Mouse (Mus musculus): Measurements from ENCODE around the gene Slc25a5.

Gene Slc25a5

GRCm38 (mm10) chrX:36837069-36837676 is 41.7 kb downstream of the Slc25a5 start:
- no peak for DNase-seq (ENCODE audit: low spot score)

- no peak for DNase-seq (ENCODE audit: low spot score)
Observed at GRCm38 (mm10) chrX:36839391-36839790, 43.9 kb downstream of the Slc25a5 start.

DNA sequence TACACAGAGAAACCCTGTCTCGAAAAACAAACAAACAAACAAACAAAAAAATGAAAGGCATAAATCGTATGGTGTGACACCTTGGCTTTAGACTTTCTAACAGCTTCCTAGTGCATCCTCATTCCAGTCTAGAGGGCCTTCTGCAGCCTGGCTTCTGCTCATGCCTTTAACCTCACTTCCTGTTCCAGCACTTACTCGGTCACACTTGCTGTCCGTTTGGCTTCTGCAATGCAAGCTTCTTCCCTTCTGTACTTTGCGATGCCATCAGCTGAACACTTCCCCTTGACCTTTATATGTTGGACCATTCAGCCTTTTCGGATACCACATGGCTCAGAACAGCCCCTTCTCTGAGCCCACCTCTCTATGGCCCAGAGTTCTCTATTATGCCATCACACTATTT is 46.2 kb downstream of the Slc25a5 start:
- no peak for DNase-seq (ENCODE audit: low spot score)

GRCm38 (mm10) chrX:36843346-36843990 is 48.0 kb downstream of the Slc25a5 start:
- no peak for DNase-seq (ENCODE audit: low spot score)

DNA sequence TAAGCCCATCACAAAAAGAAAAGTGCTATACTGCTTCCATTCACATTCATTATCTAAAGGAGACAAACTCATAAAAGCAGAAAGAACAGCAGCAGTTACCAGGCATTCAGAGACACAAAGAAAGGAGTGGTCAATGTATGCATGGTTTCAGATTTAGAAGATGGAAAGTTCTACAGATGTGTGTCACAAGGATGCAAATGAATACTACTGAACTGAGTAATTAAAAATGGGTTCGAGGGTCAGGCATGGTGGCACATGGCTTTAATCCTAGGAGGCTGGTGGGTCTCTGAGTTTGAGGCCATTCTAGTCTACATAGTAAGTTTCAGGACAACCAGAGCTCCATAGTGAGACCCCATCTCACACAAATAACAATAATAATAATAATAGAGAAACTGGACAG is 51.7 kb downstream of the Slc25a5 start:
- DNase-seq (ENCODE audit: low spot score) = no peak
